Mouse (Mus musculus): ENCODE measurements around the gene Maip1.

DNA sequence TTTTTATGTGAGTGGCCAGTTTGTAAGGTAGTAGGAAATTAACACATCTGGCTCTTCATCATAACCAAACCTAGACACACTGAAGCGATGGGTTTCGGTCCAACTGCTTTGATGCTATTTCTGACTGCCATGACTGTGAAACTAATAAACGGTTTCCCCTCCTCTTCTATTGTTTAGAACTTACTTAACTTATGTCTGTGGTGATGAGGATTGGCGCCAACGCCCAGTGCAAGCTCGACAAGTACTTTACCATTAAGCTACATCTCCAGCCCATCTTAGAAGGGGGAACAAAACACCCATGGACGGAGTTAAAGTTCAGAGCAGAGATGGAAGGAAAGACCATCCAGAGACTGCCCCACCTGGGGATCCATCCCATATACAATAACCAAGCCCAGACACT is 27.0 kb downstream of the Maip1 start:
- no peak for TF ChIP-seq CTCF (IDR thresholded peaks at IDR 0.05; ENCODE audit: low read depth, low read length)
- no peak for TF ChIP-seq TAL1 (conservative IDR thresholded peaks at IDR 0.05; ENCODE audit: low read depth, low read length)
- TF ChIP-seq GATA2 (IDR thresholded peaks at IDR 0.05; ENCODE audit: borderline replicate concordance, low read depth, low read length): no peak
- TF ChIP-seq GATA1 (IDR thresholded peaks at IDR 0.05; ENCODE audit: borderline replicate concordance, low read length): no peak

Data from G1E (cell line).